Mouse (Mus musculus) hematopoietic multipotent progenitor cell, adult 10-12 weeks (in vitro differentiated cells): Measurements from ENCODE around the gene Ube2l3. TPM values are rescaled to one million over a fixed set of nuclear protein-coding genes. Genes with fewer than 3 reads are reported as not detected.

Source experiments
- polyA plus RNA-seq: library from polyadenylated mRNA; stranded (reverse); fragments of >175 nt; gene quantifications from 2 replicates; pipeline ENCODE4 v1.2.3, GENCODE M21; 2012; ENCODE audit warnings: low replicate concordance

Gene Ube2l3
- 55.2 and 55.9 TPM in 2 replicates for polyA plus RNA-seq

DNA sequence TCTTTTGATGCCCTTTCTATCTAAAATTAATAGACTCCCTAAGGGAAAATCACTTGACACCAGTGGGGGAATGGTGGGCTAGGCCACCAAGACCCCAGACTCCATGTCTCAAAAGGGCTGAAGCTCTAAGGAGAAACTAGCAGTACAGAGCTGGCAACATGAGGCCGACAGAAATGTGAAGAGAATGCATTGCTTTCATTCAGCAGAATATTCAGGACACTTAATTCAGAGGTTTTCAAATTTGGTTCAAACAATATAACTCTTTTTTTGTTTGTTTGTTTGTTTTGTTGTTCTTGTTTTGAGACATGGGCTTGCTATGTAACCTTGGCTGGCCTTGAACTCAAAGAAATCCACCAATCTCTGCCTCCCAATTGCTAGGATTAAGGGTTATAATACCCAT lies at the start of gene Ube2l3:
TSS of gene Ube2l3 (minus strand) at position 101 of the 400 bp plus-strand sequence.

DNA sequence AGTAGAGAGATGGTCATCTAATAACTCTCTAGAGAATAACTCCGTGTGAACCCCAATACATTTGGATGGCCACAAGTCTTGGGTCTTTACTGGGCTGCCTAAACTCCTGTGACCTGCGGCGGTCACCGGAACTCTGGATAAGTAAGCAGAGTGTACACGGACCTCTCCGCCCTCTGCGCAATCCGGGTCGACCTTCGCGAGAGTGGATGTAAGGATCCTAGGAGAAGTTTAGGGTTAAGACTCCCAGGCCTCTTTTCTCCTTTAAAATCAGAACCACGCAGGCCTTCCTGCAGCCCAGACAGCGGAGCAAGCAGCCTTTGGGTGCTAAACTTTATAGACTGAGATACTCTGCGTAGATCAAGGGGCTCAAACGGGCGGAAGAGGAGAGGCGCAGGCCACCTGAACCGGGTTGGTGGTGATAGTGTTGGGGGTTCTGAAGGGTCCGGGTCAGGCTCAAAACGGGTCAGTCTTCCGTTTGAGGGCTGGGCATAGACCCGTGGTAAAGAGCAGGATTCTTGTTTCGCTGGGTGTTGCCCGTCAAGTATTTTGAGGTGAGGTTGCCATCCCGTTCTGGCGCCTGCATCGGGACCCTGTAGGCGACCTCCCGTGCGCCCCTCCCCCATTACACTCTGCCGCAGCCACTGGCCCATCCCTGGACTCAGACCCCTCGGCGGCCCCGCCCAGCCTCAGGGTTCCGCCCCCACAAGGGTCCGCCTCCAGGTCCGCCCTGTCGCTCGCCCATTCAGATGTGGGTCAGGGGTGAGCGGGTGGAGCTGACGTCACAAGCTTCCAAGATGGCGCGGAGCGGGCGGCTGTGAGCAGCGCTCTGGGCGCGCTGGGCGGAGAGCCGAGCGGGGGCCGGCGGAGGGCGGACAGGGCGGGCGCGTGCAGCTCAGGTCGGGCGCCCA lies 30.6 kb upstream of the Ube2l3 start, which contains the start of gene Hic2:
TSS of gene Hic2 (plus strand) at position 779 of the 908 bp plus-strand sequence.

DNA sequence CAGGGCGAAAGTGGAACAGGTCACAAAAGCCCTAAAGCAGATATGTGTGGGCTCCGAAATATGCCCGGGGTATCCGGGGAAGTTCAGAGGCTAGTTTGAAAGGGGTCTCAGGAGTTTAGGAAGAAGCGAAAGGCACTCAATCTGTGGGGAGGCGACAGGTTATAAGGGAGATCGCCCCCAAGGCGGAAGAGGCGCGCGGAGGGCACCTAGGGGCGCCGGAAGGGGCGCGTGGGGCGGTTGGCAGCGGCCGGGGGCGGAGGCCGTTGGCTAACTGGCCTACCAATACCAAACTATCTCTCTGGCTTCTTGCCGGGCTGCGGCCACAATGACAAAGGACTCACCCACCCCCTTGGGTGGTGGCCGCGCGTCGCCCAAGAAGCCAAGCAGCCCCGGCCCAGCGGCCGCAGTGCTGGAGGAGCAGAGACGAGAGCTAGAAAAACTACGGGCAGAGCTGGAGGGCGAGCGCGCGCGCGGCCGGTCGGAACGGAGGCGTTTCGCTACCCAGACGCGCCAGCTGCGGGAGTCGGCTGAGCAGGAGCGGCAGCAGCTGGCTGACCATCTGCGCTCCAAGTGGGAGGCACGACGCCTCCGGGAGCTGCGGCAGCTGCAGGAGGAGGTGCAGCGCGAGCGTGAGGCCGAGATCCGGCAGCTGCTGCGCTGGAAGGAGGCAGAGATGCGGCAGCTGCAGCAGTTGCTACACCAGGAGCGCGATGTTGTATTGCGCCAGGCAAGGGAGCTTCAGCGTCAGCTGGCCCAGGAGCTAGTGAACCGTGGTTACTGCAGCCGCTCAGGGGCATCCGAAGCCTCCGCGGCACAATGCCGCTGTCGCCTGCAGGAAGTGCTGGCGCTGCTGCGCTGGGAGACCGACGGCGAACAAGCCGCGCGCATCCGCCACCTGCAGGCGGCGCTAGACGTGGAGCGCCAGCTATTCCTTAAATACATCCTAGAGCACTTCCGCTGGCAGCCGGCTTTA lies 6.2 kb upstream of the Ube2l3 start, which contains the start of gene Rimbp3:
TSS of gene Rimbp3 (plus strand) at position 215 of the 973 bp plus-strand sequence.

DNA sequence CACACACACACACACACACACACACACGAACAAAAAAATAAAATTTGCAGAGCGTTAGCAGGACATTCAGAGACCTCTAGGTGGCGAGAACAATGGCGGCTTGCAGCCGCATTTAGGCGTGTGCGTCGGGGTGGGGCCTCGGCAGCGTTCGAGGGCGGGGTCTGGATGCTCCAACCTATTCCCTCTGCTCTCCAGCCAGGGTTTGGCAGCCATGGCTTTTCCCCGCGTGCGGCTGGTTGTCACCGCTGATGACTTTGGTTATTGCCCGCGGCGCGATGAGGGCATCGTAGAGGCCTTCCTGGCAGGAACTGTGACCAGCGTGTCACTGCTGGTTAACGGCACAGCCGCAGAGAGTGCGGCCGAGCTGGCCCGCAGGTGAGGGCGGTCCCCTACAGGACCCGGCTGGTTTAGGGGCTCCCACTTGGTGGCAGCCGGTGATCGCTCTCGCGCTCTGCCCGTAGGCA lies 55.6 kb downstream of the Ube2l3 start, which contains the start of gene Ccdc116:
TSS of gene Ccdc116 (minus strand) at position 458 of the 464 bp plus-strand sequence.

DNA sequence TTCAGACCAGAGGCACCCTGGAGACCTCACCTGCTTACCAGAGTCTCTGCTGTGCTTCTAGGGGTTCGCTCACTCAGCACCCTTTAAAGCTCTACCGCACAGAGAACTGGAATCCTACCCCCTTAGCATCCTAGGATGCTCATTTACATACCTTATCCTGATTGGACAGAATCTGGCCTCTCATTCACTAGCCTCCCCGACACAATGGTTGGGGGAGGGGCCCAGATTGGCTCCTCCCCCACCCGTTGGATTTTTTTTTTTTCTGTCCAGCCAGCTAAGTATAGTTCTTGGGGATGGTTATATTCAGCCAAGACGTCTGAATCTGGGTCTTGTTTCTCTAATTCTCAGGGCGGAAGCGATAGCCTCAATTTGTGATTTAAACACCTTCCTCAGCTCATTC lies 58.1 kb downstream of the Ube2l3 start, which contains the start of gene Ydjc:
TSS of gene Ydjc (plus strand) at position 283 of the 400 bp plus-strand sequence.

DNA sequence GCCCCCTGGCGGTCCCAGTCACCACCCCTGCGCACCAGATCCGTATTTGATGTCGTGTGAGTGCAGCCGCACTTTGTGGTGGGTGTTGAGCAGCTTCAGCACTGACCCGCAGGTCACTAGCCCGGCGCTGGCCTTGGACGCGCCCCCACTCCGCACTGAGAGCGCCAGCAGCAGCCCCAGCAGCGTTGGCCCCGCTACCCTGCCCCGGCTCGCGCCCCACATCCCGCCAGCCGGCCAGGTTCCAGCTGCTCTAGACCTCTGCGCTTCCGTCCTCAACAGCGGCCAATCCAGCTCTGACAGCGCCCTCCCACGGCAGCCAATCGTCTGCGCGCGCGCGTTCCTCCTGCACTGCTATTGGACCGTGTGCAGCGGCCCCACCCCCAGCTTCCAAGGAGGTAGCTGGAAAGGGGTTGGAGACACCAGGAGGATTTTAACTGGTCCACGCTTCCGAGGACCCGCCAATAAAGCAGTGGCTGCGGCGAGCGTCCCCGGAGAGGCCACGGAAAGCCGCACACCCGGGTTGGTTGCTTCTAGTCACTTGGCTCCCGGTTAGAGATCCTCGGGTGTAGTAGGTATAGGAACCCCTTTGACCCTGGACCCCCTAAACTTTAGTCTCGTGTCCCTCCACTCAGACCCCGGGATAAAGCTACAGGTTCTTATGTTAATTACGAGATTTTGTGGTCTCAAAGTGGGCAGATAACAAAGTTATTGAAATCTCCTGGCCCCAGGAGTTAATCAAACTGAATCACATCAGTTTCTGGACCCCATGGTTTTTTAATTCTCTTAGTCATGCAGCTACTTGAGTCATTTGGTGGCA lies 70.2 kb downstream of the Ube2l3 start, which contains the start of gene Sdf2l1:
TSS of gene Sdf2l1 (minus strand) at position 295 of the 817 bp plus-strand sequence.

DNA sequence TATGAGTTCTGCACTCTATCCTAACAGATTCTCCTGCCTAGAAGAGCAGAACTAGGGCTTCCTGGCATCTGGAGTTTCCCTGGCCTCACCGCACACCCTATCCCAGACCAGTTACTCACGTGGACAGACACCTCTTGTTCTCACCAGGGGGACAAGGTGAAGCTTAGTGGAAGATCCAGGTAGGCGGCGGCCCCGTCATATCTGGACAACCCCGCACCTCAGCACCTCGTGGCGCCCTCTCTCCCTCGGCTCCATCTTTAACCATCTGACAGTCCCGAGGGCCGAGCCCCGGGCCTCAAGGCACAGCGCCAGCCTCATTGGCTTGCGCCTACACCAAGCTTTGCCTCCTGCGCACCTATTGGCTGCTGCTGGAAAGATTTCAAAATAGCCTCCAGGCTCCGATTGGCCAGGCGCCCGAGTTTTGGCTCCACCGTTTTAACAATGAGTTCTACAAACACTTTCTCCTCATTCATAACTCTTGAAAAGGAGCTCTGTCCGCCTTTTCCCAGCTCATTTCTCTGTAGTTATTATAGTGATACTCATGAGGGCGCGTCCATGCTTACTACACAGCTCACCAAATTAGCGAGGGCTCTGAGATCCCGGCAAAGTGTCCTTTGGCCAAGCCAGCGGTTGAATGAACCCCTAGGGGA lies 77.5 kb downstream of the Ube2l3 start, which contains the start of gene 2610318N02Rik:
TSS of gene 2610318N02Rik (minus strand) at position 297 of the 650 bp plus-strand sequence.

DNA sequence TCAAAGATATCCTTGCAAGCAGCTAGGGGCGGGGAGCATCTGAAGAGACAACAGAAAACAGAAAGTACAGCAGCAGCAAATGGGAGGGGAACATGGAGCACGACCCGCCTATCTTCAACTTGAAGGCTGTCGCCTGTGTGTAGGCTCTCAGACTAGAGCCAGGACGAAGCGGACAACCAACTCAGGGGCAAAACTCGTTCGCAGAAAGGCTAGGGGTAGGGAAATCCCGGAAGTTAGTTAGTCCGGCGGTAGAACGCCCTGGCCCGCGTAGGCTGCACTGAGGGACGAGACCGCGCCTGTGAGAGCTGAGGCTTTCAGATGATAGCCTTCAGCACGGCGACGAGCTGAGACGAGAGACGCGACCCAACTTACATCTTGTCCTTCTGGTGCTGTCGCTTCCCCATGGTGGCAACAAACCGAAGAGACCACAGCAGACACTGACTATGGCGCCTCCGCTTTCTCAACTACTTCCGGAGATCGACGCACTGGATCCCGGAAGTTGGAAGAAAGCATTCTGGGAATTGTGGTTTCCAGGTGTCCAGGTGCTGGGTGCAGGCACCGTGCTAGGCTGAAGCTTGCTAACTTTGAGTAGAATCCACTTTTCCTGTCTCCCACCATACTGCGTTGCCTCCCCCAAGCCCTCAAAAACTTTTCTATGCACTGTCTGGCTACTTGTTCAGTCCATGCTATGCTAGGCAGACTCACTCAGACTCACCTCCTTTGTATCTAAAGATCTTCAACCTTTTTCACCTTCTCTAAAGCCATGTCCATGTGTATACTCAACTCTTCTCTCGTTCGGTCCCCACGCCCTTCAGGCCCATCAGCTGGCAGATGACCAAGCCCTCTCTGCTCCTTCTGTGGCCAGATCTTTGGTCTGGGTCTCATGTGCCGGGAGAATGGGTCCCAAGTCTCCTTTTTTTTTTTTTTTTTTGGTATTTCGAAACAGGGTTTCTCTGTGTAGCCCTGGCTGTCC lies 91.4 kb downstream of the Ube2l3 start, which contains the start of gene Ppil2:
TSS of gene Ppil2 (minus strand) at position 487 of the 973 bp plus-strand sequence.

Other genes with a start within 250 kb of the Ube2l3 start
- gene Mapk1, start 219.3 kb downstream of the Ube2l3 start, polyA plus RNA-seq, result 28.5 and 40.4 TPM in 2 replicates
- gene Ypel1, start 133.0 kb downstream of the Ube2l3 start, polyA plus RNA-seq, result 0.42 and 0.83 TPM in 2 replicates
- gene Ppil2, start 91.4 kb downstream of the Ube2l3 start, polyA plus RNA-seq, result 67.1 and 127 TPM in 2 replicates
- 4.8 and 5.8 TPM in 2 replicates for gene 2610318N02Rik, start 77.5 kb downstream of the Ube2l3 start, polyA plus RNA-seq
- gene Sdf2l1, start 70.3 kb downstream of the Ube2l3 start, polyA plus RNA-seq, result 74.0 and 181 TPM in 2 replicates
- gene Ydjc, start 58.0 kb downstream of the Ube2l3 start, polyA plus RNA-seq, result 10.2 and 23.9 TPM in 2 replicates
- gene Ccdc116, start 55.4 kb downstream of the Ube2l3 start, polyA plus RNA-seq, result 1.6 and 1.7 TPM in 2 replicates
- gene Rimbp3, start 6.0 kb upstream of the Ube2l3 start, polyA plus RNA-seq, result 0.09 and 0.10 TPM in 2 replicates
- gene Hic2, start 30.9 kb upstream of the Ube2l3 start, polyA plus RNA-seq, result 2.1 and 2.7 TPM in 2 replicates
- gene Tmem191c, start 73.4 kb upstream of the Ube2l3 start, polyA plus RNA-seq, result 17.8 and 50.5 TPM in 2 replicates
- gene Serpind1, start 128.7 kb upstream of the Ube2l3 start, polyA plus RNA-seq, result not detected in 2 replicates
- gene Snap29, start 203.3 kb upstream of the Ube2l3 start, polyA plus RNA-seq, result 10.6 and 14.6 TPM in 2 replicates
- 11.3 and 38.5 TPM in 2 replicates for gene Pi4ka, start 203.7 kb upstream of the Ube2l3 start, polyA plus RNA-seq
- gene Crkl, start 249.3 kb upstream of the Ube2l3 start, polyA plus RNA-seq, result 26.5 and 55.6 TPM in 2 replicates